Mouse (Mus musculus) MEL (cell line): ENCODE measurements around the gene Plb1. TPM values are rescaled to one million over a fixed set of nuclear protein-coding genes. Genes with fewer than 3 reads are reported as not detected.

ENCODE experiments used
- DNase-seq: peaks from one replicate; pipeline ENCODE4 v3.0.0; 2011; ENCODE audit warnings: low read depth, low spot score
- H3K27ac ChIP-seq: 2 replicates; pipeline ENCODE4 v1.5.1; 2012; ENCODE audit warnings: low read depth, mild to moderate bottlenecking, control low read depth, low read length, moderate library complexity; ENCODE audit not compliant: control insufficient read depth
- H3K27me3 ChIP-seq, 2 experiments: fragments of 150-350 bp in 1 of 2; sonication (generic) in 1 of 2; 2 replicates each; pipeline ENCODE4 v1.6.1; 2012; ENCODE audit warnings: low read length in 2 of 2, mild to moderate bottlenecking in 2 of 2, improper control_type of control experiment in 1 of 2, moderate library complexity in 1 of 2; ENCODE audit not compliant: insufficient read depth in 2 of 2, control insufficient read depth in 1 of 2
- H3K36me3 ChIP-seq, 2 experiments: 2 replicates each; pipeline ENCODE4 v1.6.1; 2012 to 2014; ENCODE audit warnings: low read length in 2 of 2, improper control_type of control experiment in 1 of 2, inconsistent platforms in 1 of 2, mild to moderate bottlenecking in 1 of 2; ENCODE audit not compliant: insufficient read depth in 2 of 2, control insufficient read depth in 1 of 2
- H3K4me1 ChIP-seq, 2 experiments: fragments of 150-350 bp in 1 of 2; sonication (generic) in 1 of 2; 2 replicates each; pipeline ENCODE4 v1.6.1; 2012; ENCODE audit warnings: low read length in 2 of 2, improper control_type of control experiment in 1 of 2, mild to moderate bottlenecking in 1 of 2; ENCODE audit not compliant: insufficient read depth in 2 of 2, control insufficient read depth in 1 of 2
- H3K4me3 ChIP-seq, 2 experiments: fragments of 150-350 bp in 1 of 2; sonication (generic) in 1 of 2; 2 replicates each; pipeline ENCODE4 v1.5.1; 2012; ENCODE audit warnings: low read depth in 2 of 2, low read length in 2 of 2, mild to moderate bottlenecking in 2 of 2, moderate library complexity in 2 of 2, control low read depth in 1 of 2, improper control_type of control experiment in 1 of 2; ENCODE audit not compliant: control insufficient read depth in 1 of 2, insufficient read depth in 1 of 2
- H3K79me2 ChIP-seq: 2 replicates; pipeline ENCODE4 v1.6.1; 2012; ENCODE audit warnings: mild to moderate bottlenecking, low read length, moderate library complexity; ENCODE audit not compliant: control insufficient read depth, poor library complexity, insufficient read depth
- H3K9ac ChIP-seq: 2 replicates; pipeline ENCODE4 v1.6.1; 2012; ENCODE audit warnings: low read depth, mild to moderate bottlenecking, control low read depth, low read length, moderate library complexity; ENCODE audit not compliant: control insufficient read depth, poor library complexity, severe bottlenecking
- H3K9me3 ChIP-seq: fragments of 150-350 bp; sonication (generic); replicated peaks from 2 replicates; pipeline ENCODE4 v1.6.1; 2012; ENCODE audit warnings: mild to moderate bottlenecking, low read length, improper control_type of control experiment, moderate library complexity; ENCODE audit not compliant: insufficient read depth
- BHLHE40 ChIP-seq: IDR thresholded peaks from 2 replicates; pipeline ENCODE4 v1.6.1; 2012; ENCODE audit warnings: low read depth, mild to moderate bottlenecking, inconsistent platforms, low read length, improper control_type of control experiment, borderline replicate concordance
- CHD1 ChIP-seq: IDR thresholded peaks from 2 replicates; pipeline ENCODE4 v1.6.1; 2012; ENCODE audit warnings: low read depth, mild to moderate bottlenecking, inconsistent platforms, low read length, improper control_type of control experiment
- CTCF ChIP-seq, 3 experiments: IDR thresholded peaks in 2 of 3; conservative IDR thresholded peaks in 1 of 3; 2 replicates each; pipeline ENCODE4 v1.5.1; 2011 to 2012; ENCODE audit warnings: low read length in 3 of 3, low read depth in 2 of 3, mild to moderate bottlenecking in 2 of 3, improper control_type of control experiment in 1 of 3, inconsistent platforms in 1 of 3, mixed read lengths in 1 of 3, moderate library complexity in 1 of 3; ENCODE audit not compliant: control insufficient read depth in 1 of 3, insufficient read depth in 1 of 3, poor library complexity in 1 of 3, severe bottlenecking in 1 of 3
- E2F4 ChIP-seq: IDR thresholded peaks from 2 replicates; pipeline ENCODE4 v1.6.1; 2011; ENCODE audit warnings: low read depth, low read length, improper control_type of control experiment, borderline replicate concordance
- EP300 ChIP-seq, 2 experiments: IDR thresholded peaks; 2 replicates each; pipeline ENCODE4 v1.6.1; 2011; ENCODE audit warnings: improper control_type of control experiment in 2 of 2, low read length in 2 of 2, low read depth in 1 of 2, mild to moderate bottlenecking in 1 of 2
- GABPA ChIP-seq: IDR thresholded peaks from 2 replicates; pipeline ENCODE4 v1.6.1; 2012; ENCODE audit warnings: low read depth, mild to moderate bottlenecking, inconsistent platforms, low read length, improper control_type of control experiment, moderate library complexity
- JUND ChIP-seq: IDR thresholded peaks from 2 replicates; pipeline ENCODE4 v1.6.1; 2011; ENCODE audit warnings: low read depth, mild to moderate bottlenecking, improper control_type of control experiment, low read length
- KAT2A ChIP-seq: conservative IDR thresholded peaks from 2 replicates; pipeline ENCODE4 v1.6.1; 2012; ENCODE audit warnings: low read depth, low read length, improper control_type of control experiment, inconsistent platforms
- MAFK ChIP-seq: IDR thresholded peaks from 2 replicates; pipeline ENCODE4 v1.6.1; 2011; ENCODE audit warnings: low read depth, mild to moderate bottlenecking, low read length, improper control_type of control experiment, borderline replicate concordance
- MYB ChIP-seq: IDR thresholded peaks from 2 replicates; pipeline ENCODE4 v1.6.1; 2011; ENCODE audit warnings: mild to moderate bottlenecking, low read depth, low read length, improper control_type of control experiment
- MYC ChIP-seq: IDR thresholded peaks from 2 replicates; pipeline ENCODE4 v1.6.1; 2011; ENCODE audit warnings: low read depth, mild to moderate bottlenecking, low read length, improper control_type of control experiment, moderate library complexity
- NELFE ChIP-seq: IDR thresholded peaks from 2 replicates; pipeline ENCODE4 v1.6.1; 2011; ENCODE audit warnings: low read depth, low read length, improper control_type of control experiment
- POLR2A ChIP-seq, 2 experiments: IDR thresholded peaks; 2 replicates each; pipeline ENCODE4 v1.6.1; 2011 to 2012; ENCODE audit warnings: low read length in 2 of 2, mild to moderate bottlenecking in 2 of 2, control low read depth in 1 of 2, improper control_type of control experiment in 1 of 2, low read depth in 1 of 2, moderate library complexity in 1 of 2; ENCODE audit not compliant: control insufficient read depth in 1 of 2, insufficient read depth in 1 of 2, poor library complexity in 1 of 2
- TCF12 ChIP-seq: IDR thresholded peaks from 2 replicates; pipeline ENCODE4 v1.6.1; 2014; ENCODE audit warnings: low read depth, mild to moderate bottlenecking, inconsistent platforms, low read length, improper control_type of control experiment, moderate library complexity
- UBTF ChIP-seq: IDR thresholded peaks from 2 replicates; pipeline ENCODE4 v1.6.1; 2012; ENCODE audit warnings: low read depth, mild to moderate bottlenecking, inconsistent platforms, low read length, improper control_type of control experiment, moderate library complexity, borderline replicate concordance; ENCODE audit not compliant: insufficient read depth
- USF1 ChIP-seq: IDR thresholded peaks from 2 replicates; pipeline ENCODE4 v1.6.1; 2014; ENCODE audit warnings: low read depth, mild to moderate bottlenecking, inconsistent platforms, low read length, improper control_type of control experiment, moderate library complexity
- USF2 ChIP-seq, 2 experiments: IDR thresholded peaks; 2 replicates each; pipeline ENCODE4 v1.6.1; 2011 to 2012; ENCODE audit warnings: improper control_type of control experiment in 2 of 2, low read length in 2 of 2, borderline replicate concordance in 1 of 2, inconsistent platforms in 1 of 2, low read depth in 1 of 2, mild to moderate bottlenecking in 1 of 2; ENCODE audit not compliant: insufficient read depth in 1 of 2
- ZC3H11A ChIP-seq: IDR thresholded peaks from 2 replicates; pipeline ENCODE4 v1.6.1; 2012; ENCODE audit warnings: low read depth, mild to moderate bottlenecking, inconsistent platforms, low read length, improper control_type of control experiment
- ZKSCAN1 ChIP-seq: IDR thresholded peaks from 2 replicates; pipeline ENCODE4 v1.6.1; 2012; ENCODE audit warnings: low read depth, mild to moderate bottlenecking, inconsistent platforms, low read length, improper control_type of control experiment, moderate library complexity
- ZMIZ1 ChIP-seq: IDR thresholded peaks from 2 replicates; pipeline ENCODE4 v1.6.1; 2012; ENCODE audit warnings: low read depth, mild to moderate bottlenecking, inconsistent platforms, low read length, improper control_type of control experiment, moderate library complexity
- ZNF384 ChIP-seq: IDR thresholded peaks from 2 replicates; pipeline ENCODE4 v1.6.1; 2012; ENCODE audit warnings: low read depth, mild to moderate bottlenecking, inconsistent platforms, low read length, improper control_type of control experiment
- polyA plus RNA-seq, 2 experiments: library from polyadenylated mRNA; stranded (reverse) in 1 of 2; unstranded in 1 of 2; fragments of >175 nt in 1 of 2; fragments of >200 nt in 1 of 2; gene quantifications; 2 replicates each; pipeline versions ENCODE4 v1.2.1 to v1.2.4; 2012; ENCODE audit warnings: low replicate concordance in 2 of 2, low read depth in 1 of 2; ENCODE audit not compliant: insufficient read length in 2 of 2, insufficient read depth in 1 of 2, missing spikeins in 1 of 2
- total RNA-seq: library from RNA; depleted of rRNA; stranded (reverse); fragments of 300-350 nt; gene quantifications from 2 replicates; pipeline ENCODE4 v1.2.3, GENCODE M21; 2012

Gene Plb1
- total and polyA plus RNA-seq, 3 experiments, result not detected

DNA sequence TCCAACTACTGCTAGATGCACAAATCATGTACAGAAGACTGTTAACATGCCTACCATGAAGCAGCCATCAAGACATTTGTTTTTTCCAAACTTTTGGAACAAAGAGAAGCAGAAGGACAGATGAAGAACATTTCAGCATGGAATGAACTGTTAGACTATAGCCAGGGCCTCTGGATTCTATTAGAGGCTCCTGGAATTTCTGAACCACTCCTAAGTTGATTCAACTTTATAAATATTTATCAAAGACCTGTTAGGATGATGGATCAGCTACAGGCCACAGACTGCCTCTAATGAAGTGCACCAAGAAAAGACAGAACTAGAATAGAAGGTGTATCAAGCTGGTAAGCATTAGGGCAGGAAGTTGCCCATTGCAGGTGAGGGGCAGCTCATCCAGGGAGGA, 156.1 kb downstream of the Plb1 start:
- no peak for DNase-seq

DNA sequence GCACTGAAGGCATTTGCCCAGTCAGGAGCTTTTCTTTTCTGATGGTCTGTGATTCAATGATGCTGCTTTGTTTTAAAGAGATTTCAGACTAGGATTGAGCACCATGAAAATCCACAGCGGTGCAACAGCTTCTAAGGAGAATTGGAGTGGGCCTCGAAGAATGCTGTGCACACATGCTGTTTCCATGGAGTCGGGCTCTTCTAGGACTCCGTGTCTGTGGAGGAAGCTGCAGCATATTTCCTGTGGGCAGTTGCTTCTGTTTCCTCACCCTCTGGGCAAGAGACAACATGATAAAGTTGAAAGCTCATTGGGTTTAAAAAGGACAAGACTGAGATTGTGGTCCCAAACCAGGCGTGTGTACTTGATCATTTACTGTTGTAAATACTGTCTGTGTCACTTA, 157.8 kb downstream of the Plb1 start:
- H3K9me3 ChIP-seq, result no peaks in the 10 kb centered on the region

More for the DNA sequence above, 156.1 kb downstream of the Plb1 start:
- no peaks in the 10 kb centered on the region for H3K36me3 ChIP-seq
- H3K27me3 ChIP-seq, result peaks cover 3 to 11% of the 10 kb centered on the region in 2 experiments; a peak in 3 of 4 replicates
- no peak overlapping the region for H3K27ac ChIP-seq
- H3K9me3 ChIP-seq, result no peaks in the 10 kb centered on the region
- no peak overlapping the region for H3K9ac ChIP-seq
- no peak overlapping the region for H3K4me3 ChIP-seq
- no peaks in the 10 kb centered on the region for H3K4me1 ChIP-seq
- H3K79me2 ChIP-seq, result no peaks in the 10 kb centered on the region
- TF ChIP-seq BHLHE40 (no peak), USF1 (no peak), ZC3H11A (no peak), USF2 (IDR thresholded peaks at IDR 0.05; ENCODE audit: borderline replicate concordance in 1 of 2, insufficient read depth in 1 of 2, low read depth in 1 of 2, low read length in 2 of 2) (no peak), MYC (no peak), MYB (no peak), MAFK (no peak), ZNF384 (no peak), CTCF (IDR thresholded peaks at IDR 0.05 in 2 of 3, conservative IDR thresholded peaks at IDR 0.05 in 1 of 3; ENCODE audit: control insufficient read depth in 1 of 3, insufficient read depth in 1 of 3, low read depth in 2 of 3, low read length in 3 of 3, poor library complexity in 1 of 3, severe bottlenecking in 1 of 3) (no peak)

More for the DNA sequence above, 157.8 kb downstream of the Plb1 start:
- Histone ChIP-seq H3K4me1 (no peaks in the 10 kb centered on the region), H3K27ac (no peak overlapping the region), H3K9ac (no peak overlapping the region), H3K36me3 (no peaks in the 10 kb centered on the region), H3K27me3 (peaks cover 0 to 9% of the 10 kb centered on the region in 2 experiments; a peak in 3 of 4 replicates), H3K4me3 (no peak overlapping the region), H3K79me2 (no peaks in the 10 kb centered on the region)
- TF ChIP-seq E2F4, result no peak
- TF ChIP-seq GABPA, result no peak
- no peak for TF ChIP-seq USF2 (IDR thresholded peaks at IDR 0.05; ENCODE audit: borderline replicate concordance in 1 of 2, insufficient read depth in 1 of 2, low read depth in 1 of 2, low read length in 2 of 2)
- no peak for TF ChIP-seq MAFK
- no peak for TF ChIP-seq POLR2A (IDR thresholded peaks at IDR 0.05; ENCODE audit: control insufficient read depth in 1 of 2, insufficient read depth in 1 of 2, low read depth in 1 of 2, low read length in 2 of 2, poor library complexity in 1 of 2)
- TF ChIP-seq EP300 (IDR thresholded peaks at IDR 0.05; ENCODE audit: low read depth in 1 of 2, low read length in 2 of 2), result no peak
- TF ChIP-seq JUND, result no peak
- no peak for TF ChIP-seq ZMIZ1
- no peak for TF ChIP-seq CHD1
- no peak for TF ChIP-seq CTCF (IDR thresholded peaks at IDR 0.05 in 2 of 3, conservative IDR thresholded peaks at IDR 0.05 in 1 of 3; ENCODE audit: control insufficient read depth in 1 of 3, insufficient read depth in 1 of 3, low read depth in 2 of 3, low read length in 3 of 3, poor library complexity in 1 of 3, severe bottlenecking in 1 of 3)
- no peak for TF ChIP-seq USF1
- TF ChIP-seq NELFE, result no peak
- TF ChIP-seq UBTF, result no peak
- no peak for TF ChIP-seq KAT2A
- no peak for TF ChIP-seq ZC3H11A
- TF ChIP-seq TCF12, result no peak
- TF ChIP-seq ZKSCAN1, result no peak
- DNase-seq, result no peak
